Comparison of ENCODE assay signal across 10 mouse cellular contexts in the genomic region with DNA sequence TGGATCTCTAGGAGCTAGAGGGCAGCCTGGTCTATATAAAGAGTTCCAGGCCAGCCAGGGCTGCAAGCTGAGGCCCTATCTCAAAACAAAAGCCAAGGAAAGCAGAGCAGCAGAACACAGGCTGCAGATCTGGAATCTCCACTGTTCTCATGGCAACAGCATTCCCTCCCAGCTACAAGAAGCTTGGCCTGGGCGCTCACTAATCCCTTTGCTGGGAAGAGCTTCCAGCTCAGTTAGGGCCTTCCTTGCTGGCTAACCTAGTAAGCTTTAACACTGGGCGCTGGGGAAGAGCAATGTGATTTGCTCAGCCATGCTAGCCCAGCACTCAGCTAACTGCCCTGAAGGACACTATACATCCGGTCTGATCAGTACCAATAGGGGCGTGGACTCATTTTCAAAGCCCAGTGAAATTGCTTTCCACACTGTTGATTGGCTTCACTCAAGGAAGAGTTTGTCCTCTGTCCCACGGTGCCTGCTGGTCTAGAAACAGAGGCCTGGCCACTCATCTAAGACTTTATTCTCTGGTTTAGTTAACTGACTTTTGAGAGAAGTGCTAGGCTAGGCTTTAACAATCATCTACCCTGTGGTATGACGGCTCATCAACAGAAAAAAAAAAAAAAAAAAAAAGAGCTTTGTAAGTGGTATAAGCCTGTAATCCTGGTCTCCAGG.
DNase-seq lines count a peak whose midpoint lies in the region; ATAC-seq and TF ChIP-seq lines count a peak whose summit lies in the region.
"Had no signal": no experiment of that assay in that cellular context is flagged by ENCODE, and none has a peak within 500 bp of the region (broad histone marks: within the 10 kb centered on the region; RNA-seq: fewer than 3 reads in every experiment).

No protein-coding gene starts in this region.

- H3K9me3 ChIP-seq in MEL (replicated peaks; ENCODE audit: insufficient read depth, low read length), result no peaks in the 10 kb centered on the region
- no peaks in the 10 kb centered on the region for H3K9me3 ChIP-seq in hindbrain, postnatal 0 days (ENCODE audit: low read length)
- no peaks in the 10 kb centered on the region for H3K9me3 ChIP-seq in midbrain, embryonic 14.5 days (ENCODE audit: control insufficient read depth, low read length)
- H3K9me3 ChIP-seq: limb, embryonic 13.5 days had no signal

- no peak for TF ChIP-seq RAD21 in MEL (IDR thresholded peaks at IDR 0.05; ENCODE audit: low read depth, low read length)

- ATAC-seq in hindbrain, postnatal 0 days, result peak; percentile 79
- no peak for ATAC-seq in midbrain, embryonic 14.5 days (ENCODE audit: low FRiP score, low TSS enrichment)
- no peak for ATAC-seq in erythroid progenitor cell, adult 5-6 weeks (replicated peaks; ENCODE audit: low FRiP score, poor library complexity, severe bottlenecking)

- no peak for TF ChIP-seq EP300 in MEL (IDR thresholded peaks at IDR 0.05; ENCODE audit: low read depth in 1 of 2, low read length in 2 of 2)

- no peak overlapping the region for H3K4me2 ChIP-seq in hindbrain, postnatal 0 days (ENCODE audit: low read depth, low read length)
- no peak overlapping the region for H3K4me2 ChIP-seq in midbrain, embryonic 14.5 days (ENCODE audit: low read length)
- H3K4me2 ChIP-seq: limb, embryonic 13.5 days had no signal

- peak; percentile 63 to 66 for DNase-seq in cerebellum, postnatal 14 days
- no peak for DNase-seq in cerebellum, postnatal 36 days
- DNase-seq in MEL (ENCODE audit: low read depth, low spot score), result no peak
- peak; percentile 71 for DNase-seq in hindbrain, postnatal 0 days (ENCODE audit: low spot score)
- DNase-seq in midbrain, embryonic 14.5 days, result peak; percentile 70
- DNase-seq in lung, postnatal 10 days, result no peak
- DNase-seq in cerebellum, adult 18-20 months, result no peak
- DNase-seq: thymus, postnatal 36 days had no signal

- no peaks in the 10 kb centered on the region for H3K27me3 ChIP-seq in MEL (ENCODE audit: control insufficient read depth in 1 of 2, insufficient read depth in 2 of 2, low read length in 2 of 2)
- H3K27me3 ChIP-seq in hindbrain, postnatal 0 days (ENCODE audit: insufficient read depth, low read length), result no peaks in the 10 kb centered on the region
- H3K27me3 ChIP-seq in midbrain, embryonic 14.5 days (ENCODE audit: control insufficient read depth, insufficient read depth, low read length), result no peaks in the 10 kb centered on the region
- H3K27me3 ChIP-seq: limb, embryonic 13.5 days had no signal

- H3K27ac ChIP-seq in MEL (ENCODE audit: control insufficient read depth, low read depth, low read length), result no peak overlapping the region
- peak overlapping the region; percentile 54 for H3K27ac ChIP-seq in hindbrain, postnatal 0 days
- peak overlapping the region; percentile 32 for H3K27ac ChIP-seq in midbrain, embryonic 14.5 days (replicated peaks; ENCODE audit: low read depth, low read length)
- H3K27ac ChIP-seq: limb, embryonic 13.5 days had no signal

- no peak overlapping the region for H3K4me3 ChIP-seq in MEL (ENCODE audit: control insufficient read depth in 1 of 2, insufficient read depth in 1 of 2, low read depth in 2 of 2, low read length in 2 of 2)
- no peak overlapping the region for H3K4me3 ChIP-seq in hindbrain, postnatal 0 days (ENCODE audit: low read length)
- no peak overlapping the region for H3K4me3 ChIP-seq in midbrain, embryonic 14.5 days (replicated peaks; ENCODE audit: low read depth, low read length)
- H3K4me3 ChIP-seq: limb, embryonic 13.5 days had no signal

- no peaks in the 10 kb centered on the region; a peak in 2 of 4 replicates for H3K36me3 ChIP-seq in MEL (ENCODE audit: control insufficient read depth in 1 of 2, insufficient read depth in 2 of 2, low read length in 2 of 2)
- H3K36me3 ChIP-seq in hindbrain, postnatal 0 days (ENCODE audit: insufficient read depth, low read length), result 0 out of 2 replicates have a peak, but pooled peaks cover 3% of the 10 kb centered on the region
- H3K36me3 ChIP-seq in midbrain, embryonic 14.5 days (ENCODE audit: control insufficient read depth, insufficient read depth, low read length), result 0 out of 2 replicates have a peak, but pooled peaks cover 3% of the 10 kb centered on the region

- 54% methylated on average over 6 of the region's 6 CpGs for whole genome bisulfite sequencing in hindbrain, postnatal 0 days
- WGBS in midbrain, embryonic 14.5 days, result 35% methylated on average over 6 of the region's 6 CpGs

- peaks cover 0 to 3% of the 10 kb centered on the region in 2 experiments; a peak in 1 of 4 replicates for H3K4me1 ChIP-seq in MEL (ENCODE audit: control insufficient read depth in 1 of 2, insufficient read depth in 2 of 2, low read length in 2 of 2)
- H3K4me1 ChIP-seq in hindbrain, postnatal 0 days (ENCODE audit: insufficient read depth, low read length), result no peaks in the 10 kb centered on the region
- H3K4me1 ChIP-seq in midbrain, embryonic 14.5 days (ENCODE audit: control insufficient read depth, insufficient read depth, low read length), result peaks cover 8% of the 10 kb centered on the region; the same call in 1 of the 2 replicates

- TF ChIP-seq CTCF in MEL (IDR thresholded peaks at IDR 0.05 in 2 of 3, conservative IDR thresholded peaks at IDR 0.05 in 1 of 3; ENCODE audit: control insufficient read depth in 1 of 3, insufficient read depth in 1 of 3, low read depth in 2 of 3, low read length in 3 of 3, poor library complexity in 1 of 3, severe bottlenecking in 1 of 3), result no peak
- no peak for TF ChIP-seq CTCF in hindbrain, postnatal 0 days (IDR thresholded peaks at IDR 0.05; ENCODE audit: low read depth)

- H3K9ac ChIP-seq in MEL (ENCODE audit: control insufficient read depth, low read depth, low read length, poor library complexity, severe bottlenecking), result no peak overlapping the region
- H3K9ac ChIP-seq in hindbrain, postnatal 0 days (replicated peaks; ENCODE audit: low read length), result no peak overlapping the region
- no peak overlapping the region for H3K9ac ChIP-seq in midbrain, embryonic 14.5 days (replicated peaks; ENCODE audit: low read length)
- H3K9ac ChIP-seq: limb, embryonic 13.5 days had no signal

- no peak for TF ChIP-seq POLR2A in MEL (IDR thresholded peaks at IDR 0.05; ENCODE audit: control insufficient read depth in 1 of 2, insufficient read depth in 1 of 2, low read depth in 1 of 2, low read length in 2 of 2, poor library complexity in 1 of 2)

- no peaks in the 10 kb centered on the region for H3K79me2 ChIP-seq in MEL (ENCODE audit: control insufficient read depth, insufficient read depth, low read length, poor library complexity)

TF ChIP-seq in MEL, 35 proteins besides CTCF, POLR2A, EP300 and RAD21:
- TF ChIP-seq MXI1 (IDR thresholded peaks at IDR 0.05; ENCODE audit: low read depth, low read length) (no peak), ZNF384 (IDR thresholded peaks at IDR 0.05; ENCODE audit: low read depth, low read length) (0 out of 2 replicates have a peak, but pooled peaks have one; percentile 9)

Comparison
In these comparisons a context has a peak if more than half of its experiments do, and no peak if none do; other contexts are left out.
1. DNase-seq: peak in cerebellum, postnatal 14 days (2 of 2), hindbrain, postnatal 0 days (single experiment) and midbrain, embryonic 14.5 days (single experiment); none in cerebellum, postnatal 36 days (0 of 2), MEL (single experiment), lung, postnatal 10 days (single experiment) and cerebellum, adult 18-20 months (0 of 2).